Mouse (Mus musculus) spleen, postnatal 36 days (tissue): ENCODE data around the gene Sh3gl1.

Experiments
- DNase-seq, 2 experiments: peaks; one replicate each; pipeline ENCODE4 v3.0.0; 2022; ENCODE audit warnings: low spot score in 2 of 2, mixed read lengths in 1 of 2

The Sh3gl1 gene

GRCm38 (mm10) chr17:55999794-56000499, 36.5 kb downstream of the Sh3gl1 start:
- DNase-seq = no peak

GRCm38 (mm10) chr17:55996007-55996406, 40.4 kb downstream of the Sh3gl1 start:
- no peak for DNase-seq

GRCm38 (mm10) chr17:55990278-55990898, 46.0 kb downstream of the Sh3gl1 start:
- no peak for DNase-seq

GRCm38 (mm10) chr17:55986030-55986961, 50.1 kb downstream of the Sh3gl1 start, which contains the start of gene Fsd1:
Fsd1 (plus strand) TSS chr17:55986509.
- no peak for DNase-seq

GRCm38 (mm10) chr17:55977301-55977700, 59.1 kb downstream of the Sh3gl1 start:
- DNase-seq = no peak

- DNase-seq = peak; percentile 51 to 56
These were observed 60.1 kb downstream of the Sh3gl1 start for GRCm38 (mm10) chr17:55976255-55976862.

GRCm38 (mm10) chr17:55971453-55971852, 65.0 kb downstream of the Sh3gl1 start:
- no peak for DNase-seq

- DNase-seq = no peak
These were observed 66.2 kb downstream of the Sh3gl1 start, which contains the start of gene Shd for GRCm38 (mm10) chr17:55969966-55970891. Shd (plus strand) TSS chr17:55970467.

- DNase-seq = no peak
These were observed 66.9 kb downstream of the Sh3gl1 start for GRCm38 (mm10) chr17:55969560-55969959.

- DNase-seq = no peak
These were observed 68.2 kb downstream of the Sh3gl1 start for GRCm38 (mm10) chr17:55968210-55968609.

- DNase-seq = no peak
These were observed 69.2 kb downstream of the Sh3gl1 start for GRCm38 (mm10) chr17:55967186-55967585.
